Mouse (Mus musculus): ENCODE measurements at regions not wholly inside any gene's neighbourhood (a gene's known extent, or its start where the extent isn't known, plus 50 kb on each side); places are given as distances from the start of the nearest gene placed in this dataset.
A peak's percentile ranks its signal among the peaks of the same experiment; 100 is the strongest.

- no peak for DNase-seq
These were observed 107.8 kb upstream of the Prdm1 start for GRCm38 (mm10) chr10:44636061-44636460.

GRCm38 (mm10) chr10:44631584-44631983 is 103.3 kb upstream of the Prdm1 start:
- DNase-seq = no peak

- DNase-seq = no peak
These were observed 102.2 kb upstream of the Prdm1 start for GRCm38 (mm10) chr10:44630485-44630884.

- no peak for DNase-seq
These were observed 100.1 kb upstream of the Prdm1 start for GRCm38 (mm10) chr10:44628387-44628786.

GRCm38 (mm10) chr10:44627431-44627830 is 99.1 kb upstream of the Prdm1 start:
- DNase-seq = no peak

GRCm38 (mm10) chr10:44625521-44625920 is 97.2 kb upstream of the Prdm1 start:
- no peak for DNase-seq

- no peak for DNase-seq
These were observed 87.3 kb upstream of the Prdm1 start for GRCm38 (mm10) chr10:44615586-44615985.

GRCm38 (mm10) chr10:44612571-44612970 is 84.3 kb upstream of the Prdm1 start:
- DNase-seq = no peak

GRCm38 (mm10) chr10:44611399-44611798 is 83.1 kb upstream of the Prdm1 start:
- no peak for DNase-seq

GRCm38 (mm10) chr10:44609187-44609586 is 80.9 kb upstream of the Prdm1 start:
- DNase-seq = no peak

- no peak for DNase-seq
These were observed 79.1 kb upstream of the Prdm1 start for GRCm38 (mm10) chr10:44607334-44607851.

GRCm38 (mm10) chr10:44604512-44604911 is 76.2 kb upstream of the Prdm1 start:
- DNase-seq = no peak

- DNase-seq = no peak
These were observed 75.2 kb upstream of the Prdm1 start for GRCm38 (mm10) chr10:44603461-44603860.

GRCm38 (mm10) chr10:44601550-44601949 is 73.2 kb upstream of the Prdm1 start:
- no peak for DNase-seq

GRCm38 (mm10) chr10:44599964-44600334 is 71.6 kb upstream of the Prdm1 start:
- DNase-seq = peak; percentile 33 to 46

GRCm38 (mm10) chr10:44599331-44599963 is 71.1 kb upstream of the Prdm1 start:
- DNase-seq = peak in 1 of 2 experiments; percentile 5

- DNase-seq = no peak
These were observed 70.3 kb upstream of the Prdm1 start for GRCm38 (mm10) chr10:44598615-44599014.

- DNase-seq = no peak
These were observed 67.6 kb upstream of the Prdm1 start for GRCm38 (mm10) chr10:44595932-44596331.

- no peak for DNase-seq
These were observed 61.5 kb upstream of the Prdm1 start for GRCm38 (mm10) chr10:44589842-44590241.

GRCm38 (mm10) chr10:44589352-44589751 is 61.1 kb upstream of the Prdm1 start:
- no peak for DNase-seq

- no peak for DNase-seq
These were observed 54.4 kb upstream of the Prdm1 start for GRCm38 (mm10) chr10:44582736-44583135.
